Comparison of ENCODE assay signal across 8 mouse cellular contexts in the genomic region with DNA sequence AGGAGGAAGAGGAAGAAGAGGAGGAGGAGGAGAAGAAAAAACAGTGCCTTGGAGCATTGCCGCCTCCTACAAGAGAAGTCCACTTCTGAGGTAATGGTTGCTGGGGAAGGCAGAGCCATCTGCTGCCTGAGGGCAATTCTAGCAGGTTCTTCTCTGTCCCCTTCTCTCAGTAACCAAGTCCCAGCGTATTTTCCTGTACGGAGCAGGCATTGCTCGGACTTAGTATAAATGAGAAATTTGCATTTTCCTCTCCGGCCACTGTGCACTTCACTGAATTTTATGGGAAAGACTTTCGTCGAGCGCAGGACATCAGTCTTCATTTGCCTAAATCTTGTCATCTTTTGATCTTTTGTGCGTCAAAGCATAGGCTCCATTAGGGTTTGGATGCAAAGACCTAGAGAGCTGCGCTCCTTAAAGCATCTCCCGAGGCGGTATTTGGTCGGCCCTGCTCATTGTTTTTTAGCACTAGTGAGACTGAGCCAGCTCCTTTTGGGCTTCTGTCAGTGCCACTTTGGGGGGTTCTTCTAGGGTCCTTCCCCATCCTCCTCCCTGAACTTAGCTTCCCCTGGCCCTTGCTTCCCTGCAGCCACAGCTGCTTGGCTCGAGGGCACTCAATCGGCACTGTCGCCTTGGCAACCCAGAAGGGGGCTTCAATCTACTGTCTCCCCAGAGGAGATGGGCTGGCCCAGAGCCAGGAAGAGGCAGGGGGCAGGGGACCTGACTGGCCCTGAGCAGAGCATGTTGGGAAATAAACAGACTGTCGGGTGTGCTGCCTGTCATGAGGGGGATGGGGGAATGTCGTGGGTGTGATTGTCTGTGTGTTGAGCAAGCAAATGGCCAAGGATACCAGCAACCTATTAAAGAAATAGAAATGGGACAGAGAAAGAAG. TPM values are rescaled to one million over a fixed set of nuclear protein-coding genes. Genes with fewer than 3 reads are reported as not detected.
A peak's percentile ranks its signal among the peaks of the same experiment; 100 is the strongest.
DNase-seq lines count a peak whose midpoint lies in the region; ATAC-seq lines count a peak whose summit lies in the region.

No protein-coding gene starts in this region.

- intact Hi-C loops in left cerebral cortex, postnatal 4 days (cut with DNase I): no loop called here

- peak; percentile 67; the same call in 1 of the 2 replicates for ATAC-seq in embryonic facial prominence, embryonic 12.5 days (ENCODE audit: insufficient number of reproducible peaks, insufficient read depth, low FRiP score, low TSS enrichment)
- ATAC-seq in neural tube, embryonic 12.5 days (ENCODE audit: low FRiP score, low read depth): peak; percentile 91

- H3K27me3 ChIP-seq in embryonic facial prominence, embryonic 12.5 days: 0 out of 2 replicates have a peak, but pooled peaks cover 3% of the 10 kb centered on the region
- peaks cover 36% of the 10 kb centered on the region; the same call in 1 of the 2 replicates for H3K27me3 ChIP-seq in limb, embryonic 10.5 days (ENCODE audit: low read depth, poor library complexity, severe bottlenecking)
- no peaks in the 10 kb centered on the region for H3K27me3 ChIP-seq in neural tube, embryonic 12.5 days (replicated peaks)

- 11% methylated on average over 18 of the region's 18 CpGs for WGBS in embryonic facial prominence, embryonic 12.5 days
- 11% methylated on average over 18 of the region's 18 CpGs for WGBS in limb, embryonic 10.5 days
- WGBS in neural tube, embryonic 12.5 days: 3% methylated on average over 18 of the region's 18 CpGs

- DNase-seq in left cerebral cortex, postnatal 4 days: peak; percentile 98
- DNase-seq in left cerebral cortex, adult 8-10 months (ENCODE audit: low spot score in 2 of 2): no peak
- peak; percentile 40 for DNase-seq in limb, embryonic 10.5 days (ENCODE audit: low spot score)
- no peak for DNase-seq in frontal cortex, postnatal 14 days (ENCODE audit: low spot score in 2 of 2)
- DNase-seq in left cerebral cortex, adult 9 months (ENCODE audit: low spot score in 2 of 2): no peak
- DNase-seq in kidney, adult 9 months: no peak

- peaks cover 10% of the 10 kb centered on the region for H3K4me1 ChIP-seq in embryonic facial prominence, embryonic 12.5 days
- H3K4me1 ChIP-seq in limb, embryonic 10.5 days: peaks cover 13% of the 10 kb centered on the region
- H3K4me1 ChIP-seq in neural tube, embryonic 12.5 days: peaks cover 27% of the 10 kb centered on the region

- H3K4me3 ChIP-seq in embryonic facial prominence, embryonic 12.5 days: no peak overlapping the region
- H3K4me3 ChIP-seq in limb, embryonic 10.5 days: 0 out of 2 replicates have a peak overlapping the region, but pooled peaks have one; percentile 2
- H3K4me3 ChIP-seq in neural tube, embryonic 12.5 days: no peak overlapping the region; the same call in 1 of the 2 replicates

- H3K27ac ChIP-seq in embryonic facial prominence, embryonic 12.5 days: no peak overlapping the region
- H3K27ac ChIP-seq in limb, embryonic 10.5 days: no peak overlapping the region
- H3K27ac ChIP-seq in neural tube, embryonic 12.5 days: peak overlapping the region; percentile 63

- peak overlapping the region; percentile 27; the same call in 1 of the 2 replicates for H3K4me2 ChIP-seq in embryonic facial prominence, embryonic 12.5 days (replicated peaks)
- H3K4me2 ChIP-seq in neural tube, embryonic 12.5 days (replicated peaks): peak overlapping the region; percentile 54

- H3K9ac ChIP-seq in embryonic facial prominence, embryonic 12.5 days: no peak overlapping the region
- H3K9ac ChIP-seq in neural tube, embryonic 12.5 days: no peak overlapping the region

- H3K9me3 ChIP-seq in embryonic facial prominence, embryonic 12.5 days: no peaks in the 10 kb centered on the region
- no peaks in the 10 kb centered on the region for H3K9me3 ChIP-seq in limb, embryonic 10.5 days (replicated peaks)
- H3K9me3 ChIP-seq in neural tube, embryonic 12.5 days: no peaks in the 10 kb centered on the region

- H3K36me3 ChIP-seq in embryonic facial prominence, embryonic 12.5 days: no peaks in the 10 kb centered on the region
- no peaks in the 10 kb centered on the region for H3K36me3 ChIP-seq in limb, embryonic 10.5 days
- no peaks in the 10 kb centered on the region for H3K36me3 ChIP-seq in neural tube, embryonic 12.5 days

RNA-seq across cellular contexts. Expression of gene Rnf38, which starts 13.7 kb away (rescaled TPM):
- total RNA-seq in left cerebral cortex, postnatal 4 days (2021): 100 to 1,000 TPM; 111 to 113 TPM
- 10 to 100 TPM; 54.2 to 61.5 (median 58.1) TPM for total RNA-seq in left cerebral cortex, adult 8-10 months (2022)
- 31.4 and 33.3 TPM in 2 replicates for polyA plus RNA-seq in embryonic facial prominence, embryonic 12.5 days (2016; fragmentation: Nextera tagmentation; extraction: Ambion mirVana)
- 29.0 and 30.3 TPM in 2 replicates for polyA plus RNA-seq in limb, embryonic 10.5 days (2016; fragmentation: Nextera tagmentation; extraction: Ambion mirVana)
- polyA plus RNA-seq in neural tube, embryonic 12.5 days (2016; fragmentation: Nextera tagmentation; extraction: Ambion mirVana): 47.1 and 53.9 TPM in 2 replicates

RNA-seq across cellular contexts. Expression of gene Melk, which starts 53.4 kb away (rescaled TPM):
- 1 to 10 TPM; 2.2 to 2.3 TPM for total RNA-seq in left cerebral cortex, postnatal 4 days (2021)
- 1 to 10 TPM in 2 of 4 experiments, under 1 TPM in 2; 0.80 to 1.1 (median 0.95) TPM for total RNA-seq in left cerebral cortex, adult 8-10 months (2022)
- 44.6 and 46.7 TPM in 2 replicates for polyA plus RNA-seq in embryonic facial prominence, embryonic 12.5 days (2016; fragmentation: Nextera tagmentation; extraction: Ambion mirVana)
- 68.4 and 69.3 TPM in 2 replicates for polyA plus RNA-seq in limb, embryonic 10.5 days (2016; fragmentation: Nextera tagmentation; extraction: Ambion mirVana)
- 32.5 and 33.6 TPM in 2 replicates for polyA plus RNA-seq in neural tube, embryonic 12.5 days (2016; fragmentation: Nextera tagmentation; extraction: Ambion mirVana)

Comparison
In these comparisons a context has a peak if more than half of its experiments do, and no peak if none do; other contexts are left out.
1. DNase-seq: peak in left cerebral cortex, postnatal 4 days (single experiment) and limb, embryonic 10.5 days (single experiment); none in left cerebral cortex, adult 8-10 months (0 of 2), frontal cortex, postnatal 14 days (0 of 2), left cerebral cortex, adult 9 months (0 of 2) and kidney, adult 9 months (single experiment).